Comparison of ENCODE assay signal across 8 mouse cellular contexts in genomic region chr14:22807726-22808594, GRCm38 (mm10).
A peak's percentile ranks its signal among the peaks of the same experiment; 100 is the strongest.
DNase-seq lines count a peak whose midpoint lies in the region.

No protein-coding gene starts in this region.

- H3K4me3 ChIP-seq in megakaryocyte, embryonic 14.5 days (replicated peaks), result peak overlapping the region; percentile 31

- no peaks in the 10 kb centered on the region for H3K9me3 ChIP-seq in megakaryocyte, embryonic 14.5 days

- H3K4me1 ChIP-seq in megakaryocyte, embryonic 14.5 days, result peaks cover 8% of the 10 kb centered on the region

- intact Hi-C loops in left cerebral cortex, postnatal 25 days (cut with DNase I), result loop anchor here (10.0 kb wide), 2 partner anchors 233 to 823 kb away; partner anchors contain the start of gene Zfp503

- H3K27me3 ChIP-seq in megakaryocyte, embryonic 14.5 days (replicated peaks), result peaks cover 8% of the 10 kb centered on the region

- peak; percentile 18 to 21 for DNase-seq in cerebellum, adult 18-20 months
- no peak for DNase-seq in cerebellum, adult 11-12 months
- DNase-seq in embryo, embryonic 10 days (ENCODE audit: low spot score), result peak; percentile 94
- DNase-seq in gastrocnemius, postnatal 25 days, result peak; percentile 41
- DNase-seq in kidney, adult 11 months, result peak; percentile 82
- DNase-seq in left cerebral cortex, postnatal 25 days (ENCODE audit: low spot score in 2 of 2), result peak; percentile 61 to 73
- peak; percentile 47 for DNase-seq in right cerebral cortex, postnatal 25 days

- no peaks in the 10 kb centered on the region for H3K36me3 ChIP-seq in megakaryocyte, embryonic 14.5 days (replicated peaks; ENCODE audit: low read length)
